Mouse (Mus musculus) kidney, postnatal 10 days (tissue): ENCODE measurements at regions not wholly inside any gene's neighbourhood (a gene's known extent, or its start where the extent isn't known, plus 50 kb on each side); places are given as distances from the start of the nearest gene placed in this dataset.

ENCODE experiments used
- DNase-seq: peaks from one replicate; pipeline ENCODE4 v3.0.0; 2021; ENCODE audit warnings: mixed read lengths

- no peak for DNase-seq
Observed at GRCm38 (mm10) chr11:21041201-21041600, 49.9 kb upstream of the Peli1 start.
